Mouse (Mus musculus): ENCODE data around the gene Tmem37.

DNA sequence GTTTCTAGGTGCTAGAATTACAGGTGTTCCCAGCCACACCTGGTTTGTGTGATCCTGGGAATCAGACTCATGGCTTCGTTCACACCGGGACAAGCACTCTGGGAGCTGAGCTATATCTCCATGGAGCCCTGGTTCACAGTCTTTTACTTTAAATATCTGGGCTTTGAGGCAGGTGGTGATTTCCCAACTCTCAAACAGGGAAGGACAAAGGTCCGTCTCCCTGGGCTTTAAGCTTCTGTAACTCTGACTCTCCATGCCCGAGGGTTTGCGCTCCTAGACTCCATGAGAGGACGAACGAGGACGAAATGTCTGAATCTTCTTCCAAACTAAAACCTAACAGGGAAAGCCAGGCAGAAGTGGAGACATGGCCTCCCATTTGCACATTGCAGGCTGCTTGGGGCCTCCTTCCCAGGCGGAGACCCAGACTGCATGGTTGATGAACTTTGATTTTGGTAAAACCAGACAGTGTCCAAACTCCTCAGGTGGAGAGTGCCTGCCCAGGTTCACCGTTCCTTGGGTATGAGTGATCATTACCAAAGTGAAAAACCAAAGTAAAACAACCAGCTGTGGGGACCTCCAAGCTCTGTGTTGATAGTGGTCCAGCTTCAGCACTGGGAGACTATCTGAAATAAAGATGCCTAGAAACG is 9.7 kb downstream of the Tmem37 start:
- no peak for TF ChIP-seq CTCF (IDR thresholded peaks at IDR 0.05; ENCODE audit: low read depth)
- TF ChIP-seq EP300 (IDR thresholded peaks at IDR 0.05; ENCODE audit: low read depth), result no peak

All from liver, postnatal 0 days (tissue).